Mouse (Mus musculus) G1E (cell line): ENCODE measurements around the gene Rnase4. TPM values are rescaled to one million over a fixed set of nuclear protein-coding genes. Genes with fewer than 3 reads are reported as not detected.
A peak's percentile ranks its signal among the peaks of the same experiment; 100 is the strongest.

Experiments
- ATAC-seq: 2 replicates; pipeline ENCODE4 v1.8.0; 2016; ENCODE audit warnings: mild to moderate bottlenecking; ENCODE audit not compliant: insufficient number of reproducible peaks, poor library complexity, low FRiP score, severe bottlenecking; ENCODE audit errors: extremely low read depth
- DNase-seq: peaks from one replicate; pipeline ENCODE4 v3.0.0; 2012; ENCODE audit warnings: low spot score
- H3K27me3 ChIP-seq: 2 replicates; pipeline ENCODE4 v1.6.1; 2012; ENCODE audit warnings: mild to moderate bottlenecking, low read length, inconsistent platforms; ENCODE audit not compliant: insufficient read depth
- H3K36me3 ChIP-seq: replicated peaks from 2 replicates; pipeline ENCODE3; 2012; ENCODE audit warnings: mild to moderate bottlenecking, inconsistent platforms
- H3K4me1 ChIP-seq: 2 replicates; pipeline ENCODE4 v1.6.1; 2012; ENCODE audit warnings: low read depth, low read length, inconsistent platforms, mixed read lengths; ENCODE audit not compliant: insufficient read depth
- H3K4me3 ChIP-seq: 2 replicates; pipeline ENCODE4 v1.5.1; 2012; ENCODE audit warnings: low read depth, mild to moderate bottlenecking, inconsistent platforms, low read length, moderate library complexity, mixed read lengths
- H3K9me3 ChIP-seq: replicated peaks from 2 replicates; pipeline ENCODE4 v1.6.1; 2012; ENCODE audit warnings: inconsistent platforms
- CTCF ChIP-seq: IDR thresholded peaks from 2 replicates; pipeline ENCODE4 v1.5.1; 2012; ENCODE audit warnings: low read depth, low read length, inconsistent platforms, mixed read lengths
- GATA1 ChIP-seq: IDR thresholded peaks from 2 replicates; pipeline ENCODE4 v1.6.1; 2012; ENCODE audit warnings: borderline replicate concordance, low read length, inconsistent platforms, mixed read lengths
- GATA2 ChIP-seq: IDR thresholded peaks from 2 replicates; pipeline ENCODE4 v1.6.1; 2012; ENCODE audit warnings: low read depth, low read length, inconsistent platforms, borderline replicate concordance
- POLR2AphosphoS5 ChIP-seq: IDR thresholded peaks from 2 replicates; pipeline ENCODE4 v1.6.1; 2012; ENCODE audit warnings: low read depth, low read length, inconsistent platforms; ENCODE audit not compliant: insufficient replicate concordance
- TAL1 ChIP-seq: conservative IDR thresholded peaks from 2 replicates; pipeline ENCODE4 v1.6.1; 2012; ENCODE audit warnings: low read depth, low read length, inconsistent platforms, mixed read lengths
- polyA plus RNA-seq: library from polyadenylated mRNA; stranded (reverse); fragments of >175 nt; gene quantifications from 2 replicates; pipeline ENCODE4 v1.2.3, GENCODE M21; 2012
- total RNA-seq, 2 experiments: library from RNA; stranded (forward) in 1 of 2; stranded (reverse) in 1 of 2; fragments of 200-1000 nt in 1 of 2; fragments of >200 nt in 1 of 2; fragmentation: Nextera tagmentation in 1 of 2; gene quantifications; 2 replicates each; pipeline ENCODE4 v1.2.3; 2014 to 2017

The Rnase4 gene
- total RNA-seq (2014; fragmentation: Nextera tagmentation) = 2.7 and 3.2 TPM in 2 replicates
- 0.17 and 0.49 TPM in 2 replicates for total RNA-seq (2017)
- not detected in 2 replicates for polyA plus RNA-seq

DNA sequence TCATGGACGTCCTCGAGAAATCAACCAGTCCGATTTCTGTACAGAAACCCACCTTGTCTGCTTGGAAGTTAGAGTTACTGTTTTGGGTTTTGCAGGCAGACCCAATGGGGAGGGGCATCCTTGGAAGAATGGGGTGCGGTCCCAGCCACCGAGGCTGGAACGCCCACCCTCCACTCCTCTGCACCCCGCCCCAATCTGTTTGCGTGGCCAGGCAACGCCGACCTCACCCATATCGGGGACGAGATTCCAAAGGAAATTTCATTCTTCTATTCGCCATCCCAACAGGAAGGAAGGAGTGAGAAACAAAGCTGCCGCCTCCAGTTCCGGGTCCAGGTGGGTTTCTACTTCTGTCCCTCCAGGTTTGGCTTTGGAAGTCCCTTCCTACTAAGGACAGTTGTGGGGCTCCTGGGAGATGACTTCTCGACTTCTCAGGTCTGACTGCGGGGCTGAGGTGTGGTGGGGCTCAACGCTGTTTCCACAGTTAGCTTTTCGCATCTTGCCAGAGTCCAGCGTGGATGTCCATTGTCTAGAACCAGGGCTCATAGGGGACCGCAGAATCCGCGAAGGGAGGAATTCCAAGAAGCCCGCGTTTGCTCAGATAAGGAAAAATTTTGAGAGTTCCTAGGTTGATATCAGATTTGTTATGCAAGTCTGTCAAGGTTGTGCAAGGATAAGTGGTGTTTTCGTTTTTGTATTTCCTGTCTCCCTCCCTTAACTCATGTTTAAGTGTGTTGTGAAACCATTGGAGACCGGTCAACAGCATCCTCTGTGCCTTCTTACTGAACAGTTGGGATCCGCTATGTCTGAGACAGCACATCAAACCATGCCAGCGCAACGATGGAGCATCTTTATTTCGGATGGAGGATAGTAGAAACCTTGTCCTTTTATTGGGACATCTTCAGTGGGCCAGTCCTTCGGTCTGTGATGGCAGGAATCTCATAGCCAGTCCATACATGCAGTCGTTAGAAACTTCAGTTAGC is at the start of gene Rnase4, which contains the start of gene Ang:
TSS of gene Rnase4 (plus strand) at position 157 of the 980 bp plus-strand sequence.
TSS of gene Ang (plus strand) at position 230 of the 980 bp plus-strand sequence.
- TF ChIP-seq CTCF (no peak), TAL1 (no peak), GATA1 (no peak), POLR2AphosphoS5 (no peak), GATA2 (no peak)
- Histone ChIP-seq H3K36me3 (no peaks in the 10 kb centered on the region), H3K9me3 (no peaks in the 10 kb centered on the region), H3K27me3 (0 out of 2 replicates have a peak, but pooled peaks cover 5% of the 10 kb centered on the region), H3K4me3 (peak within 1 kb of the TSS; percentile 77), H3K4me1 (peaks cover 42% of the 10 kb centered on the region)
- ATAC-seq (no peak), DNase-seq (no peak)

DNA sequence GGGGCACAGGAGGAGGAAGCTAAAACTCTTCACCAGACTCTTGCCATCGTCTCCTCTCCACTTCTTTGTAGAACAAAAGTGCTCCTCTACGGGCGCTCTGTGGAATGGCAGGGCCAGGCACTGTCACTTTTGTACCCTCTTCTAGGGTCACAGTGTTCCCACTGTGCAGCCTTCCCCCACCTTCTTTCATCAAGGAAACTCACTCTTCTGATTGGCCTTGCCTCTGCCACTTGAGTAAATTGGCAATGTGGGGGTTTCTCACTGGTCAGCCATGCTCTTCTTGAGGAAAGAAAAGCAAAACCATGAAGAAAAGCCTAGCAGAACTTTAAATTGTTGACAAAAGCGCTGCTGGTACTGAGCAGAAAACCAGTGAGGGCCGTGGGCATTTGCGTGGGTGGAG is 49.1 kb upstream of the Rnase4 start, which contains the start of gene Rnase9:
TSS of gene Rnase9 (minus strand) at position 101 of the 400 bp plus-strand sequence.
- Histone ChIP-seq H3K4me1 (no peaks in the 10 kb centered on the region; the same call in 1 of the 2 replicates), H3K9me3 (no peaks in the 10 kb centered on the region), H3K4me3 (no peak within 1 kb of the TSS), H3K36me3 (no peaks in the 10 kb centered on the region), H3K27me3 (no peaks in the 10 kb centered on the region; the same call in 1 of the 2 replicates)
- no peak for TF ChIP-seq GATA1
- no peak for TF ChIP-seq TAL1
- DNase-seq (no peak), ATAC-seq (no peak)

DNA sequence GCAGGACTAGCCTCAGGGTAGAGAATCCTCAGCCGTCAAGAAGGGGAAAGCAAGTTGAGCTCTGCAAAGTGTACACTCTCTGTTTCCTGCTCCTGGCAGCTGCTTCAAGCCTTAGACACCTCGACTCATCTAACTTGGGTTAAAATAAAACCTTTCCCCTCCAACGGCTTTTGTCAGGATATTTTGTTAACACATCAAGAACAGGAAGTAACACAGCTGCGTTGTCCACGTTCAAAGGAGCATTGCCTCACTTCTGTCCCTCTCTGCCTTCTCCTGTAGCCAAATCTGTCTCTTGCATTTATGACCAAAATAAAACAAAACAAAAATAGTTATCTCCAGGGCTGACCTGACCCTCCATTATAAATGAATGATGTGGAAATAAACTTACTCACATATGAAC is 43.0 kb upstream of the Rnase4 start:
- ATAC-seq = no peak
- TF ChIP-seq GATA1 = no peak
- TF ChIP-seq GATA2 = no peak
- TF ChIP-seq POLR2AphosphoS5 = no peak
- TF ChIP-seq CTCF = no peak
- TF ChIP-seq TAL1 = no peak
- DNase-seq = no peak
- Histone ChIP-seq H3K4me1 (no peaks in the 10 kb centered on the region), H3K9me3 (no peaks in the 10 kb centered on the region), H3K4me3 (no peak overlapping the region), H3K36me3 (no peaks in the 10 kb centered on the region), H3K27me3 (peaks cover 15% of the 10 kb centered on the region)

DNA sequence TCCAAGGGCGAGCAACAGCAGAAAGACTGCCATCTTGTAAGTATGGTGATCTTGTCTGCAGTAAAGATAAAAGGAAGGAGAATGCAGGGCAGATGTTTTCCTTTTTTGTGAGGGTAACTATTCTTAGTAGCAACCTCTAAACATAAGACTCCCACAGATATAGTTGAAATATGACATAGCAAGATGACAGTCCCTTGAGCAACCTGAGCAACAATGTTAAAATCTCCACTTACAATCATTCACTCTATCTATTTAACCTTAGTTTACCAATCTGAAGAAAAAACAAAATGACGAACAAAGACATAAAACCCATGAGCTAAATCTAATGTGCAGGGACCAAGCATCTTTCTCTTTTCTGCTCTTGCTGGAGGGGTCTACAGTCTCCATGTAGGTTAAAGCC is 40.8 kb upstream of the Rnase4 start, which contains the start of gene Rnase11:
TSS of gene Rnase11 (minus strand) at position 101 of the 400 bp plus-strand sequence.
- Histone ChIP-seq H3K4me3 (no peak within 1 kb of the TSS), H3K36me3 (no peaks in the 10 kb centered on the region), H3K27me3 (peaks cover 28% of the 10 kb centered on the region), H3K9me3 (no peaks in the 10 kb centered on the region), H3K4me1 (no peaks in the 10 kb centered on the region)
- DNase-seq (no peak), ATAC-seq (no peak)
- TF ChIP-seq CTCF = no peak
- TF ChIP-seq POLR2AphosphoS5 = no peak
- TF ChIP-seq TAL1 = no peak
- no peak for TF ChIP-seq GATA1
- no peak for TF ChIP-seq GATA2

GRCm38 (mm10) chr14:51051941-51052340 is 38.9 kb upstream of the Rnase4 start:
- Histone ChIP-seq H3K36me3 (no peaks in the 10 kb centered on the region), H3K4me3 (no peak overlapping the region), H3K4me1 (no peaks in the 10 kb centered on the region), H3K27me3 (peaks cover 30% of the 10 kb centered on the region), H3K9me3 (no peaks in the 10 kb centered on the region)
- DNase-seq (no peak), ATAC-seq (no peak)
- no peak for TF ChIP-seq GATA2
- TF ChIP-seq POLR2AphosphoS5 = no peak
- no peak for TF ChIP-seq CTCF
- TF ChIP-seq TAL1 = no peak
- TF ChIP-seq GATA1 = no peak

- H3K27me3 ChIP-seq = peaks cover 31% of the 10 kb centered on the region
- H3K9me3 ChIP-seq = no peaks in the 10 kb centered on the region
- H3K4me1 ChIP-seq = no peaks in the 10 kb centered on the region
- ATAC-seq (no peak), DNase-seq (no peak)
- no peak overlapping the region for H3K4me3 ChIP-seq
- H3K36me3 ChIP-seq = no peaks in the 10 kb centered on the region
- TF ChIP-seq TAL1 (no peak), POLR2AphosphoS5 (no peak), GATA2 (no peak), CTCF (no peak), GATA1 (no peak)
These were observed 37.7 kb upstream of the Rnase4 start for GRCm38 (mm10) chr14:51053176-51053575.
